Mouse (Mus musculus) CH12.LX (cell line): ENCODE results near the gene Mapk8ip1. TPM values are rescaled to one million over a fixed set of nuclear protein-coding genes. Genes with fewer than 3 reads are reported as not detected.
A peak's percentile ranks its signal among the peaks of the same experiment; 100 is the strongest.

ENCODE experiments used
- DNase-seq: peaks from one replicate; pipeline ENCODE4 v3.0.0-alpha.2; 2013; ENCODE audit errors: extremely low read depth
- H3K27ac ChIP-seq: 2 replicates; pipeline ENCODE4 v1.5.1; 2012; ENCODE audit warnings: low read depth, mild to moderate bottlenecking, control low read depth, moderate library complexity; ENCODE audit not compliant: insufficient read depth
- H3K27me3 ChIP-seq: replicated peaks from 2 replicates; pipeline ENCODE3; 2012; ENCODE audit warnings: inconsistent platforms
- H3K36me3 ChIP-seq, 2 experiments: replicated peaks in 1 of 2; 2 replicates each; pipeline versions ENCODE3 to v1.6.1; 2012; ENCODE audit warnings: inconsistent platforms in 1 of 2, low read length in 1 of 2, mild to moderate bottlenecking in 1 of 2, mixed read lengths in 1 of 2, moderate library complexity in 1 of 2; ENCODE audit not compliant: control insufficient read depth in 1 of 2, insufficient read depth in 1 of 2
- H3K4me1 ChIP-seq, 2 experiments: 2 replicates each; pipeline ENCODE4 v1.6.1; 2012; ENCODE audit warnings: inconsistent platforms in 1 of 2, moderate library complexity in 1 of 2; ENCODE audit not compliant: insufficient read depth in 2 of 2, control insufficient read depth in 1 of 2
- H3K4me2 ChIP-seq: 2 replicates; pipeline ENCODE4 v1.6.1; 2012; ENCODE audit warnings: low read depth, mild to moderate bottlenecking, control low read depth; ENCODE audit not compliant: poor library complexity, insufficient read depth, severe bottlenecking
- H3K4me3 ChIP-seq, 3 experiments: fragments of 150-350 bp in 1 of 3; sonication (generic) in 1 of 3; replicated peaks in 1 of 3; 2 replicates each; pipeline versions ENCODE3 to v1.5.1; 2011 to 2012; ENCODE audit warnings: low read depth in 2 of 3, low read length in 2 of 3, mild to moderate bottlenecking in 2 of 3, moderate library complexity in 2 of 3, control low read depth in 1 of 3, improper control_type of control experiment in 1 of 3, inconsistent platforms in 1 of 3, mixed read lengths in 1 of 3; ENCODE audit not compliant: poor library complexity in 1 of 3
- H3K79me2 ChIP-seq: replicated peaks from 2 replicates; pipeline ENCODE4 v1.6.1; 2012; ENCODE audit warnings: mild to moderate bottlenecking, moderate library complexity; ENCODE audit not compliant: control insufficient read depth, poor library complexity, insufficient read depth, severe bottlenecking; ENCODE audit errors: extremely low read depth
- H3K9ac ChIP-seq: 2 replicates; pipeline ENCODE4 v1.6.1; 2012; ENCODE audit warnings: low read depth, mild to moderate bottlenecking, control low read depth, moderate library complexity; ENCODE audit not compliant: insufficient read depth
- H3K9me3 ChIP-seq: replicated peaks from 2 replicates; pipeline ENCODE3; 2012; ENCODE audit warnings: low read length, inconsistent platforms, mixed read lengths
- BHLHE40 ChIP-seq: IDR thresholded peaks from 2 replicates; pipeline ENCODE4 v1.6.1; 2011; ENCODE audit warnings: mild to moderate bottlenecking, low read depth, low read length, improper control_type of control experiment
- ELF1 ChIP-seq: IDR thresholded peaks from 2 replicates; pipeline ENCODE4 v1.6.1; 2014; ENCODE audit warnings: low read depth, mild to moderate bottlenecking, inconsistent platforms, low read length, improper control_type of control experiment
- EP300 ChIP-seq: IDR thresholded peaks from 2 replicates; pipeline ENCODE4 v1.6.1; 2011; ENCODE audit warnings: low read length, improper control_type of control experiment
- HCFC1 ChIP-seq: IDR thresholded peaks from 2 replicates; pipeline ENCODE4 v1.6.1; 2012; ENCODE audit warnings: low read depth, mild to moderate bottlenecking, inconsistent platforms, low read length, improper control_type of control experiment
- JUND ChIP-seq: conservative IDR thresholded peaks from 2 replicates; pipeline ENCODE4 v1.6.1; 2011; ENCODE audit warnings: low read depth, low read length, improper control_type of control experiment
- KAT2A ChIP-seq: IDR thresholded peaks from 2 replicates; pipeline ENCODE4 v1.6.1; 2012; ENCODE audit warnings: low read length, improper control_type of control experiment, inconsistent platforms; ENCODE audit not compliant: insufficient replicate concordance
- NELFE ChIP-seq: IDR thresholded peaks from 2 replicates; pipeline ENCODE4 v1.6.1; 2011; ENCODE audit warnings: low read depth, low read length, improper control_type of control experiment
- NRF1 ChIP-seq: IDR thresholded peaks from 2 replicates; pipeline ENCODE4 v1.6.1; 2014; ENCODE audit warnings: low read depth, mild to moderate bottlenecking, inconsistent platforms, low read length, improper control_type of control experiment, moderate library complexity
- POLR2A ChIP-seq: IDR thresholded peaks from 2 replicates; pipeline ENCODE4 v1.6.1; 2011; ENCODE audit warnings: low read depth, mild to moderate bottlenecking, improper control_type of control experiment, low read length
- POLR2AphosphoS2 ChIP-seq: IDR thresholded peaks from 2 replicates; pipeline ENCODE4 v1.6.1; 2011; ENCODE audit warnings: low read depth, low read length, improper control_type of control experiment
- RAD21 ChIP-seq: IDR thresholded peaks from 2 replicates; pipeline ENCODE4 v1.6.1; 2011; ENCODE audit warnings: low read depth, mild to moderate bottlenecking, low read length, improper control_type of control experiment, moderate library complexity
- RCOR1 ChIP-seq: conservative IDR thresholded peaks from 2 replicates; pipeline ENCODE4 v1.6.1; 2012; ENCODE audit warnings: low read depth, mild to moderate bottlenecking, inconsistent platforms, low read length, improper control_type of control experiment
- SIN3A ChIP-seq: IDR thresholded peaks from 2 replicates; pipeline ENCODE4 v1.6.1; 2012; ENCODE audit warnings: low read length, improper control_type of control experiment, inconsistent platforms
- SMC3 ChIP-seq: IDR thresholded peaks from 2 replicates; pipeline ENCODE4 v1.6.1; 2011; ENCODE audit warnings: low read depth, low read length, improper control_type of control experiment
- TCF12 ChIP-seq: IDR thresholded peaks from 2 replicates; pipeline ENCODE4 v1.6.1; 2014; ENCODE audit warnings: low read depth, mild to moderate bottlenecking, inconsistent platforms, low read length, improper control_type of control experiment
- ZC3H11A ChIP-seq: IDR thresholded peaks from 2 replicates; pipeline ENCODE4 v1.6.1; 2012; ENCODE audit warnings: low read depth, mild to moderate bottlenecking, inconsistent platforms, low read length, improper control_type of control experiment
- ZKSCAN1 ChIP-seq: IDR thresholded peaks from 2 replicates; pipeline ENCODE4 v1.6.1; 2012; ENCODE audit warnings: low read depth, inconsistent platforms, low read length, improper control_type of control experiment, borderline replicate concordance
- ZMIZ1 ChIP-seq: IDR thresholded peaks from 2 replicates; pipeline ENCODE4 v1.6.1; 2012; ENCODE audit warnings: low read depth, mild to moderate bottlenecking, inconsistent platforms, low read length, improper control_type of control experiment
- ZNF384 ChIP-seq: IDR thresholded peaks from 2 replicates; pipeline ENCODE4 v1.6.1; 2012; ENCODE audit warnings: low read depth, low read length, improper control_type of control experiment, inconsistent platforms
- dilution Hi-C: fragments of 300-500 bp; cut with MboI; formaldehyde crosslinking; loops from 2 replicates; pipeline ENCODE4 v1.14.3; 2020; ENCODE audit warnings: low sequenced_read_pairs; ENCODE audit not compliant: extremely low pct_unique_long_range_greater_than_20kb, extremely low pct_ligation_motif_present
- in situ Hi-C: fragments of 300-500 bp; cut with MboI; formaldehyde crosslinking; loops from 3 replicates; pipeline ENCODE4 v1.14.3; 2019; ENCODE audit warnings: low sequenced_read_pairs, low pct_ligation_motif_present, low pct_unique_long_range_greater_than_20kb, mixed read lengths
- polyA plus RNA-seq: library from polyadenylated mRNA; unstranded; fragments of >175 nt; gene quantifications from 2 replicates; pipeline ENCODE4 v1.2.1, GENCODE M21; 2012; ENCODE audit warnings: low read depth; ENCODE audit not compliant: insufficient read length
- total RNA-seq, 2 experiments: library from RNA; depleted of rRNA; stranded (reverse); fragments of 300-350 nt in 1 of 2; fragments of >200 nt in 1 of 2; gene quantifications; 2 replicates each; pipeline ENCODE4 v1.2.3; 2012 to 2014

The Mapk8ip1 gene
- total and polyA plus RNA-seq, 3 experiments: 5.4 to 13.0 (median 5.5) TPM

DNA sequence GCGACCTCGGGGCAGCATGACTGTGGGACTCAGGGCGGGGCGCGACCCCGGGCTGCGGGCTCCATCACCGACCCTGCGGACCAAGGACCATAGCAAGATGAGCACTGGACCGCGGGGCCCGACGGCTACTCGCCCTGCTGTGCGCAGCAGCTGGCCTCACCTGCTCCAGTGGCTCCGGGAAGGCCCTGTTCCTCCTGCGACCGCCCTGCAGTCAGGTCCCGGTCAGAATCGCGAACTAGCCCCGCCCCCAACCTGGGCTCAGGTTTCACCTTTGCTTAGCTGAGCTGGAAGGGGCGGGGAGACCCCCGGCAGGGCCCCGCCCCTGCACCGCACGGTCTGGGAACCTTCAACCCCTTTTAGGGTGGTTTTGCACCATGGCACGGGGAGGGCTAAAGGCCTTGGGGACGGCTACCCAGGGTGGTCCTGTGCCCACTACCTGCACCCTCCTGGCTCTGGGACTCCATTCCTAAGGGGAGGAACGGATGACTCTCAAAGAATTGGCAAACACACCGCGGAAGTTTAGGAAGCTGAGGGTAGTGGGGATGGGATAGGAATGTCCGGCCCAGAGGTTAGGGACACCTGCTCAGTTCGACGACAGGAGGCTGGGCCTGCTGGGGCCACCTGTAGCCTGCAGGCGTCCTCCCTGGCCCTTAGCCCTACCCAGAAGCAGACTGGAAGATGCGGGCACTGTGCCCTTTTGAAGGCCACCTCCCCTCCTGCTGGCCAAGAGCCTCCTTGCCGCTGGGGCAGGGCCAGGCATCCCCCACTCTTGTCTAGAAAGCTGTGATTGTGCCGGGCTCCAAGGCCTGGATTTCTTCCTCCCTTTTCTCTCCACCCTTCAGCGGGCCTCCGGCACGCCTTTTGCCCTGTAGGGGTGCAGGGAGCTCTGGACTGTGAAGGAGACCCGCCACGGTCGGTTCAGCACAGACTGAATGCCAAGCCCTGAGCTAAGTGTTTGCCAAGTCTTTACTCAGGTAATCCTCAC, 29.9 kb downstream of the Mapk8ip1 start:
- no peak for DNase-seq
- no peak overlapping the region for H3K27ac ChIP-seq
- H3K9me3 ChIP-seq: no peaks in the 10 kb centered on the region
- in situ Hi-C loops: no loop called here
- no peak for TF ChIP-seq ZKSCAN1
- no peak for TF ChIP-seq ZMIZ1
- no peak for TF ChIP-seq HCFC1
- no peak for TF ChIP-seq JUND
- TF ChIP-seq, all 38 proteins: peak for 0
- Histone ChIP-seq H3K36me3 (peaks cover 0 to 1% of the 10 kb centered on the region in 2 experiments), H3K79me2 (peaks cover 6% of the 10 kb centered on the region), H3K27me3 (peaks cover 9% of the 10 kb centered on the region), H3K4me2 (peak overlapping the region; percentile 23; the same call in 1 of the 2 replicates), H3K4me1 (peaks cover 13 to 26% of the 10 kb centered on the region in 2 experiments), H3K9ac (no peak overlapping the region), H3K4me3 (peak overlapping the region in 1 of 3 experiments; percentile 5)
- dilution Hi-C loops: no loop called here

DNA sequence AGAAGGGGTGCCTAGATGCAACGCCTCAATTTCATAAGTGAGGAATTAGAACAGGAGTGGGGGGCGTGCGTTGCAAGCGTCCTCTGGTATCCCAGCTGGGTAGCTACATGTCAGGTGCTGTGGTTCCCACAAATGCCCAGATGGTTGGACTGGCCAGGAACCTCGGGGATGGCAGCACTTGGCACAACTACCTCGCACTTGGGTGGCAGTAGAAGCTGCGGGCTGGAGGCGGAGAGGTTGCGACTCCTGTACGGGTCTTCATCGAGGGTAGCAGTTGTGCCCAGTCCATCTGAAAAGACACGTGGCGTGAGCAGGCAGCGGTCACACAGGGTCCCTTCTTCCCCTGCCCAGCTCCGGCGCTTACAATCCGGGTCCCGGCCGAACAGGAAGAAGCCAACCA, 30.7 kb downstream of the Mapk8ip1 start:
- H3K4me3 ChIP-seq: peak overlapping the region in 1 of 3 experiments; percentile 5
- H3K9ac ChIP-seq: no peak overlapping the region
- H3K9me3 ChIP-seq: no peaks in the 10 kb centered on the region
- peaks cover 9% of the 10 kb centered on the region for H3K27me3 ChIP-seq
- no peak for DNase-seq
- H3K36me3 ChIP-seq: peaks cover 0 to 7% of the 10 kb centered on the region in 2 experiments
- dilution Hi-C loops: no loop called here
- TF ChIP-seq ZC3H11A (no peak), NRF1 (no peak), KAT2A (no peak), POLR2A (no peak), ZNF384 (no peak), SMC3 (no peak), BHLHE40 (no peak), SIN3A (no peak), RCOR1 (no peak), EP300 (no peak), RAD21 (no peak), ZKSCAN1 (no peak), JUND (no peak), ELF1 (no peak), POLR2AphosphoS2 (no peak), TCF12 (no peak), ZMIZ1 (no peak), NELFE (no peak)
- no peak overlapping the region for H3K27ac ChIP-seq
- peaks cover 13 to 23% of the 10 kb centered on the region in 2 experiments for H3K4me1 ChIP-seq
- in situ Hi-C loops: no loop called here
- no peaks in the 10 kb centered on the region for H3K79me2 ChIP-seq
- H3K4me2 ChIP-seq: 0 out of 2 replicates have a peak overlapping the region, but pooled peaks have one; percentile 23
